Mouse (Mus musculus) left cerebral cortex, postnatal 4 days (tissue): ENCODE measurements around the gene Zfp9. TPM values are rescaled to one million over a fixed set of nuclear protein-coding genes. Genes with fewer than 3 reads are reported as not detected.

ENCODE experiments used
- DNase-seq: peaks from one replicate; pipeline ENCODE4 v3.0.0-alpha.2; 2022
- intact Hi-C: fragments of 180-260 bp; cut with DNase I; formaldehyde crosslinking; loops from one replicate; pipeline ENCODE4 v1.15.1; 2025
- microRNA-seq: library from miRNA; unstranded; fragments of <30 nt; microRNA quantifications from one replicate; pipeline ENCODE4 v1.2.0, GENCODE M21; 2022
- total RNA-seq, 2 experiments: library from RNA; stranded (reverse); gene quantifications; 2 replicates each; pipeline ENCODE4 v1.2.3; 2021

Zfp9 gene
- total RNA-seq: 10 to 100 TPM; 22.7 to 23.7 TPM

DNA sequence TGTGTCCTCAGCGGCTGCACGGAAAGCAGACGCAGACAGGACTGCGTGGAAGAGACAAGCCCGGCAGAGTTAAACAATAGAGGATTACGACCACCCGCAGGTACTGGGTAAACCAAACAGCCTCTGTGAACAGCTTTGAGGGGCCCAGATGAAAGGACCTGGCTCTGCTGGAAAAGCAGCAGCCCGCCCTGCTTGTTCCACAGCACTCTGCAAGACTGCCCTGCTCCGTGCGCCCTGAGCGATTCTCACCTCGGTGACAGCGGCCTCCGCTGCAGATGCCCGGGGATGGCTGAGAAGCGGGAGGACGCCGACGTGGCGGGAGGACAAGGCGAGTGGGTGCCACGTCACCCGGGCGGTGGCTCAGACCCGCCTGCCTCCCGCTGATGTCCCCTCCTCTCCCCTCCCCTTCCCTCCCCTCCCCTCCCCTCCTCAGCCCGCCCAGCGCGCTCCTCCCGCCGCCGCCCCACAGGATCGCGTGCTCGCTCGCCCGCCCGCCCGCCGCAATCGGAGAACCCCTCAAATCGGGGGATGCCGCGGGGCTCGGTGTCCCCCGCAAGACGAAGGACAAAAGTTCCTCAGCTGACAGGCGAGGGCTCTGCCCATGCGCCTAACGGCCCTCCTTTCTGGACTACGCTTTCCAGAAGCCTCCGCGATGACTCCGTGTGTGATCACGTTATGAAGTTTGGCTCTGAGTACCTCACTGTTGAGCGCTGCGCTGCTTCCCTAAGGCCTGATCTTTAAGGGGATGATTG, at the start of gene Zfp9:
TSS of gene Zfp9 (minus strand) at position 364 of the 752 bp plus-strand sequence.
- peak; percentile 85 for DNase-seq
- intact Hi-C loops: no loop called here

DNA sequence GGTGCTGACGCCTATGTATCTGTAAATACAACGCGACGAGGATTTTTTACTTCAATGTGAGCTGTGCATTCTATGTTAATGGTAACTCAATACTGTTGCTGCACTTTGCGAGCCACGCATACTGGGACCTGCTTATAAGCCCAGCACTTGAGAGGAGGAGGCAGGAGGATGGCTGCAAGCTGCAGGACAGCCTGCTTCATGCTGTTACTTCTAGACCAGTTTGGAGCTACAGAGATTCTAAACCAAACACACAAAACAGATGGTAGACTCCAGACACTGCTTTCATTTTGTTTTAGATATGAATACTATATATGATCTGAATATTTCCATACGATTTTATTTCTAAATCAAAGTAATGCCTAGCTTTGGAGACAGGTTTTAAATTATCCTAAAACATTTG, 41.5 kb upstream of the Zfp9 start:
- intact Hi-C loops: no loop called here
- DNase-seq: no peak

DNA sequence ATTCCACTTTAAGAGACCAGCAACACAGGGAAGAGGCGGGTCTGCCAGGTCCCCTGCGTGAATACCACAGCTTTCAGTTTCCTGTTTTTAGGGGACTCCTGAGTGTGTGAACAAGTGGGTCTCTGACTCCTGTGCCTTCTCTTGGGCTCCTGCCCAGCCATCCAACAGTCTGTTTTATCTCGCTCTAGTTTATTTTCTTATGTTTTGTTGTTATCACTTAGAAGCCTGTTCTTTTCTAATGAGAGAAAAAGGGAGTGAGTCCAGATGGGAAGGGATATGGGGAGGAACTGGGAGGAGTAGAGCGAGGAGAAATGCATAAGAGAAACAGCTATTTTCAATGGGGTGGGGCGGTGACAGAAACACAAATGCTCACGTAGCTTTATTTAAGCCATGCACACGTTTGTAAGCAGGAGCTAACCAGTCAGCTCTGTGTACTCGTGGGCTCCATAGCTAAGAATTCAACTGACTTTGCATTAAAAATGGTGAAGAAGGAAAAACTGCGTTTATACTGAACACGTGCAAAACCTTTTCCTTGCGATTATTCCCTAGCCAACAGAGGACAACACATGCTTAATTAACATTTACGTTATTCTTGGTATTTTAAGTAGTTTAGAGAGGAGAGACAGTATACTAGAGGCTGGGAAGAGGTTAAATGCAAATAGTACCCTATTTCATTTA, 34.4 kb upstream of the Zfp9 start:
- intact Hi-C loops: loop anchor here (10.0 kb wide), 1 partner anchor 109 kb away; no protein-coding TSS in a partner anchor
- DNase-seq: no peak

DNA sequence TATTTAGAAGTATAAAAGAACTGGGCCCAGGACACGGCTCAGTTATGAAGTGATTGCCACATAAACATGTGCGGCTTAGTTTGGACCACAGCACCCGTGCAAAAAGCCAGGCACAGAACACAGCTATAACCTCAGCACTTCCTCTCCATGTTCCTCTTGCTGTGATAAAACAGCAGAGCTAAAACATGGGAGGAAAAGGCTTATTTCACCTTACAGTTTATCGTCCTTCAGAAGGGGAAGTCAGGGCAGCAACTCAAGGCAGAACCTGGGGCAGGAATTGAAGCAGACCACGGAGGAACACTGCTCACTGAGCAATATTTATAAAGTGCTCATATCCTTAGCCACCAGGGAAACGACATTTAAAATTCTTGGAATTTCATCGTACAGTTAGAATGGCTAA, 19.9 kb upstream of the Zfp9 start:
- intact Hi-C loops: no loop called here

GRCm38 (mm10) chr6:118482125-118482524, 3.0 kb upstream of the Zfp9 start:
- no peak for DNase-seq
- intact Hi-C loops: no loop called here

More for the DNA sequence above, 19.9 kb upstream of the Zfp9 start:
- no peak for DNase-seq

GRCm38 (mm10) chr6:118477875-118478785, 990 bp downstream of the Zfp9 start:
- no peak for DNase-seq
- intact Hi-C loops: no loop called here

DNA sequence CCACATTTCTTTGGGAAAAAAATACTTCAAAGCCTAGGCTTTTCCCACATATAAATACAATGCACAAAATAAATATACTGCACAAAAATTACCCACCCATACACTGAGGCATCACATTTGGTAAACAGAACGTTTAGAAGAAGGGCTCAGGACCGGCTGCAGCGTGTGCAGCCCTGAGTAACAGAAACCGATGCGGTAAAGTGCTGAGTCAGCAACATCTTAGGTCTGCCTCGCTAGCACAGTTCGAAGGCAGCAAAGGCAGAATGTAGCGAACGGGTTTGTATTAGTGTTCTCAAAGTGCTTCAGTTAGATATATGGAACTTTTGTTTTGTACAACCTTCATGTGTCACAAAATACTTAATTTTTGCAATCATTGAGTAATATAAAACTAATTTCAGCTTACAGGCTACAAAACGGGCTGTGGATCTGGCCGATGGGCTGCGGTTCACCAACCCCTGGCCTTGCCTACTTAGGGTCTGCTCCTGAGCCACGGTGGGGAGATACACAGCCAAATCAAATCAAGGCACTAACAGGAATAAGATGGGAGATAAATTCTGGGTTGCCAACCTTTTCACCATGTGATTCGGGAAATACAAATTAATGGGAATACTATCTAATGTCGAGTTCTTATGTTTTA, 16.9 kb downstream of the Zfp9 start:
- intact Hi-C loops: no loop called here
- DNase-seq: no peak

DNA sequence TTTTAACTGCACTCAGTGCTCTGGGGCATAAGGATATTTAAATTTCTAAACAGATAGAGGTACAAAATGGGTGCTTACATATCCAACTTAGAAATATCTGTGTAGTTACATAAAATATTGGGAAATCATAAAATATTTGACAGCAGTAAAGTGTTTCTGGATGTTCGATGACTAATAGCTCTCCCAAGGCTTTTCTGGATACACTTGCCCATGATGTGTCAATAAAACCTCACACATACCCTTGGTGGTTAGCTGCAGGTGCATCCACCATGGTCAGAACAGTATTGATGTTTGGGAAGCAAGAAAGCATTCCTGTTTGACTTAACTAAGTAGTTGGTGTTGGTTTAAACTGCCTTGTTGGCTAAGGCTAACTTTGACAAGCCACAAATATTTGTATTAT, 21.4 kb downstream of the Zfp9 start:
- intact Hi-C loops: no loop called here
- no peak for DNase-seq

DNA sequence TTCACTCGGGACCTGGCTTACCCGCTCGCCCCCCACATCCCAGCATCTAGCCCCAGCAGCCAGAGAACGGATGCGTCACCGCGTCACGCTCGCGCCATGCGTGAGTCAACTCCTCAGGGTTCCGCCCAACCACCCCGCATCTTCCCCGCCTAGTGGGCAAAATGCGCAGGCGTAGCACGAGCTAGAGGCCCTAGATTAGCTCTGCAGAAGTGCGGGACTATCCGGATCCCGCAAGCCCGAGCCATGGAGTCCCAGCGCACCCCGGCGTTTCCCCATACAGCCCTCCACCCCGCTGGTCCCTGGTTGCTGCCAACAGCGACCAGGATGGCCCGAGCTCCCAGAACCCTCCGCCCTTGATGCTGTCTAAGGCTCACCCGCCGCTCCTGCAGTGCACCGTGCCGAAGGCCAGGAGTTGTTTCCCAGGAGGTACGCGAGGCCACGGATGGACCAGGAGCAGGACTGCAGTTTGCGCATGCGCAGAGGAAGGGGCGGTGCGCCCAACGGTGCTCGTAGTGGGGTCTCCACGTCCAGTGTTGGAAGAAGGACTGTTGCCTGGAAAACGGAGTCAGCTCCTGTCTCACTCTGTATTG, 24.0 kb downstream of the Zfp9 start, which contains the start of gene Zfp248:
TSS of gene Zfp248 (minus strand) at position 487 of the 590 bp plus-strand sequence.
- peak; percentile 94 for DNase-seq
- intact Hi-C loops: no loop called here

GRCm38 (mm10) chr6:118454452-118454851, 24.7 kb downstream of the Zfp9 start:
- DNase-seq: no peak

GRCm38 (mm10) chr6:118431502-118431901, 47.6 kb downstream of the Zfp9 start:
- intact Hi-C loops: no loop called here
- DNase-seq: no peak

More at GRCm38 (mm10) chr6:118454452-118454851, 24.7 kb downstream of the Zfp9 start:
- intact Hi-C loops: no loop called here

- DNase-seq: no peak
- intact Hi-C loops: no loop called here
These were observed 52.5 kb downstream of the Zfp9 start for GRCm38 (mm10) chr6:118426666-118427065.

DNA sequence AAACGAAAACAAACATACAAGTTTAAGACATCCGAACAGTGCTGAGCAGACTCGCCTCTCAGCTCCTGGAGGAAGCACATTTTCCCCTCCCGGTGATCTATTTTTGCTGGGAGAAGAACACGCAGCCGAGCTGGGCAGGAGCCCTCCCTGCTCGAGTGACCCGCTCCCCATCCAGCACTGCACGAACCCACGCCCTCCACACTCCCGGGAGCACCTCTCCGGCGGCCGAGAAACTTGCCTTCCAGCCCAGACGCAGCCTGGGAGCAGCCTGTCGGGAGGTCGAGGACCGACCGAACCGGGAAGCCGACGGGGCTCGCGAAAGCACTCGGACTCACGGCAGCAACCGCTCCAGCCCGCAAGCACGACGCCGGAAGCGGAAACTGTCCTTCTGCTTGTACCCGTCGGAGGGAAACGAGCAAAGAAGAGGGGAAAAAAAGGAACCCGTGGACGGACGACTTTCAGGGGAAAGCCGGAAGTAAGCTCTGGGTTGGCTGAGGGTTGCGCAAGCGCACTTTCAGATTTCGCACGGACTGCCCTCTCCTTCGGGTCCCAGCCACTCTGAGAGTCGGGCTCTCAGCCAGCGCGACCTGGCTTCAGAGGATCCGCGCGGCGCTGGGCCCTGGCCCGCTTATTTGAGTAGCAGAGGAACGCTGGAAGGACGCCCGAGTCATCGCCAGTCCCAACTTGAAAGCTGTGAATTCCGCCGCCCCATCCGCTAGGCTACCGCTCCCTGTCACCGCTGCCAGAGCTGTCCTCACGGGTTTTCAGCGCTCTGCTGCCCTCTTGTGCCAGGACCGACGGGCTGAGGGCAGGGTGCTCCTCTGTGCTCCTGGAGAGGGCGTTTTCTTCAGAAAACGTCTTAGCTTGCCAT, 59.8 kb downstream of the Zfp9 start, which contains the start of gene Bms1:
TSS of gene Bms1 (minus strand) at position 425 of the 871 bp plus-strand sequence.
- intact Hi-C loops: no loop called here
- DNase-seq: peak; percentile 97

Small RNAs within 50 kb of the gene (microRNA-seq; reads per million reads assigned to microRNA genes)
- gene Gm25953: not detected

Other genes with a start within 250 kb of the Zfp9 start
- gene Bms1, start 59.8 kb downstream of the Zfp9 start, total RNA-seq: 10 to 100 TPM; 24.8 to 26.6 TPM
- 10 to 100 TPM; 17.3 to 18.4 TPM for gene Zfp248, start 23.8 kb downstream of the Zfp9 start, total RNA-seq
- 10 to 100 TPM; 11.9 to 12.5 TPM for gene Ankrd26, start 82.9 kb upstream of the Zfp9 start, total RNA-seq